ENCODE assay signal across 8 mouse cellular contexts in the genomic region with DNA sequence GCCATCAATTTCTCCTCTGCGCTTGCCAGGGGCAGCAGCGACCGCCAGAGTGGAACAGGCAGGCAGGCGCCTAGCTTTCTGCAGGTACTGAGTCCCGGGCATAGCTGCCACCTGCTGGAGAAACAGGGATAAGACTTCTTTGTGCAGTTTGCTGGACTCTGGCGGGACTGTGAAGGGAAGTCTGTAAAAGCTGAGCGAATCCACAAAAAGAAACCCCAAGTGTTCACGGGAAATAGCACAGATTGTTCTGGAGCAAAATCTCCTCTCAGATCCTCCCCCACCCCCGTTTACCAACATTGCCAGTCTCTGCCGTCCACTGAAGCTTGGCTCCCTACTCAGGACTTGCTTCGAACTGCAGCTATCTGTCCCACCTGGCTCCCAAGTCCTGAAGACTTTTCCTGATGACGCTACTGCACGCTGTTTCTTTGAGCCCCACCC. TPM values are rescaled to one million over a fixed set of nuclear protein-coding genes. Genes with fewer than 3 reads are reported as not detected.
DNase-seq lines count a peak whose midpoint lies in the region; ATAC-seq and TF ChIP-seq lines count a peak whose summit lies in the region.

No protein-coding gene starts in this region.

- peak; percentile 78 to 92 for ATAC-seq in hematopoietic stem cell, adult 5-6 weeks (replicated peaks in 1 of 2; ENCODE audit: insufficient read depth in 1 of 2, low FRiP score in 2 of 2, low TSS enrichment in 1 of 2, low read depth in 1 of 2, poor library complexity in 2 of 2, severe bottlenecking in 2 of 2)

- TF ChIP-seq POLR2A in cerebellum, adult 2 months (IDR thresholded peaks at IDR 0.05; ENCODE audit: borderline replicate concordance, insufficient read depth, low read length), result no peak

- peak; percentile 76 for TF ChIP-seq CTCF in cerebellum, adult 2 months (IDR thresholded peaks at IDR 0.05; ENCODE audit: borderline replicate concordance, insufficient read depth, low read depth, low read length)

- H3K4me3 ChIP-seq in cerebellum, adult 2 months (replicated peaks; ENCODE audit: insufficient read depth, low read depth, low read length), result no peak overlapping the region

- no peaks in the 10 kb centered on the region for H3K27me3 ChIP-seq in cerebellum, adult 2 months (ENCODE audit: control insufficient read depth, insufficient read depth, low read length)

- H3K4me1 ChIP-seq in cerebellum, adult 2 months (ENCODE audit: control insufficient read depth, insufficient read depth, low read length), result no peaks in the 10 kb centered on the region; the same call in 1 of the 2 replicates

- 4% methylated on average over 13 of the region's 13 CpGs for WGBS in cerebellum, adult 2 months

- no peak overlapping the region for H3K27ac ChIP-seq in cerebellum, adult 2 months (ENCODE audit: insufficient read depth, low read length)

- DNase-seq in MEL-GATA-1-ER (ENCODE audit: extremely low read depth, low read depth), result peak; percentile 45
- peak; percentile 77 to 78 for DNase-seq in cerebellum, adult 2 months
- peak; percentile 79 for DNase-seq in forelimb bud, embryonic 11.5 days (ENCODE audit: low read depth, low spot score)
- peak; percentile 78 to 86 for DNase-seq in layer of hippocampus, postnatal 10 days (ENCODE audit: low spot score in 2 of 2)
- DNase-seq in lung, postnatal 10 days, result peak; percentile 85
- peak; percentile 67 for DNase-seq in ovary, postnatal 14 days (ENCODE audit: low spot score)
- DNase-seq in thymus, postnatal 10 days (ENCODE audit: low spot score in 2 of 2), result peak; percentile 32 to 65

RNA-seq across cellular contexts. Expression of a gene that starts 7.2 kb away (rescaled TPM):
- polyA plus RNA-seq in cerebellum, adult 2 months (2012; rRNA removed), result 6.5 and 7.4 TPM in 2 replicates
- not detected in 2 replicates for total RNA-seq in hematopoietic stem cell, adult 5-6 weeks (2017)
- total RNA-seq in layer of hippocampus, postnatal 10 days (2021), result 10 to 100 TPM; 36.2 to 36.4 TPM

RNA-seq across cellular contexts. Expression of a gene that starts 32.2 kb away (rescaled TPM):
- polyA plus RNA-seq in cerebellum, adult 2 months (2012; rRNA removed), result 174 and 176 TPM in 2 replicates
- total RNA-seq in hematopoietic stem cell, adult 5-6 weeks (2017), result 38.2 and 38.8 TPM in 2 replicates
- 100 to 1,000 TPM; 177 to 180 TPM for total RNA-seq in layer of hippocampus, postnatal 10 days (2021)

RNA-seq across cellular contexts. Expression of a gene that starts 45.2 kb away (rescaled TPM):
- 1.7 and 2.3 TPM in 2 replicates for polyA plus RNA-seq in cerebellum, adult 2 months (2012; rRNA removed)
- total RNA-seq in hematopoietic stem cell, adult 5-6 weeks (2017), result not detected in 2 replicates
- 1 to 10 TPM; 1.6 to 1.7 TPM for total RNA-seq in layer of hippocampus, postnatal 10 days (2021)

RNA-seq across cellular contexts. Expression of a gene that starts 45.5 kb away (rescaled TPM):
- 39.7 and 42.9 TPM in 2 replicates for polyA plus RNA-seq in cerebellum, adult 2 months (2012; rRNA removed)
- 62.5 and 69.7 TPM in 2 replicates for total RNA-seq in hematopoietic stem cell, adult 5-6 weeks (2017)
- total RNA-seq in layer of hippocampus, postnatal 10 days (2021), result 10 to 100 TPM; 30.4 to 34.8 TPM

Comparison
In these comparisons a context has a peak if more than half of its experiments do, and no peak if none do; other contexts are left out.
1. RNA of a gene that starts 7.2 kb away (total RNA-seq): 36.2 to 36.4 TPM in layer of hippocampus, postnatal 10 days; not detected in hematopoietic stem cell, adult 5-6 weeks; every median in the first group is over 10 times any median in the second.
2. Peak in every context shown above with its lines, with median percentiles within 50 percentile points of each other: DNase-seq.